ENCODE assay signal across 8 mouse cellular contexts in genomic region chr13:97008266-97009153, GRCm38 (mm10). TPM values are rescaled to one million over a fixed set of nuclear protein-coding genes. Genes with fewer than 3 reads are reported as not detected.
DNase-seq lines count a peak whose midpoint lies in the region; ATAC-seq and TF ChIP-seq lines count a peak whose summit lies in the region.

No protein-coding gene starts in this region.

- peak; percentile 6 for DNase-seq in adrenal gland, postnatal 10 days
- DNase-seq in adrenal gland, postnatal 4 days (ENCODE audit: low spot score in 2 of 2): no peak
- peak; percentile 59 for DNase-seq in R1 (ENCODE audit: low read depth, low spot score)
- DNase-seq in hindbrain, embryonic 10.5 days (ENCODE audit: low spot score): peak; percentile 60
- DNase-seq in left cerebral cortex, adult 18-20 months (ENCODE audit: low spot score in 2 of 2): peak; percentile 6 to 44

- under 1% methylated on average over 19 of the region's 19 CpGs for WGBS in embryonic facial prominence, embryonic 15.5 days
- WGBS in hindbrain, embryonic 10.5 days: 2% methylated on average over 19 of the region's 19 CpGs
- 2% methylated on average over 19 of the region's 19 CpGs for WGBS in small intestine, adult 2 months

- H3K9me3 ChIP-seq in embryonic facial prominence, embryonic 15.5 days (replicated peaks): no peaks in the 10 kb centered on the region
- no peaks in the 10 kb centered on the region for H3K9me3 ChIP-seq in hindbrain, embryonic 10.5 days

- H3K27me3 ChIP-seq in embryonic facial prominence, embryonic 15.5 days: no peaks in the 10 kb centered on the region
- H3K27me3 ChIP-seq in hindbrain, embryonic 10.5 days (ENCODE audit: insufficient read depth, poor library complexity, severe bottlenecking): peaks cover 14% of the 10 kb centered on the region; the same call in 1 of the 2 replicates
- H3K27me3 ChIP-seq in small intestine, adult 2 months (ENCODE audit: control insufficient read depth, insufficient read depth, low read length): no peaks in the 10 kb centered on the region

- no peaks in the 10 kb centered on the region for H3K36me3 ChIP-seq in embryonic facial prominence, embryonic 15.5 days
- H3K36me3 ChIP-seq in hindbrain, embryonic 10.5 days: no peaks in the 10 kb centered on the region
- no peaks in the 10 kb centered on the region for H3K36me3 ChIP-seq in small intestine, adult 2 months (ENCODE audit: control insufficient read depth, insufficient read depth, low read length)

- peak overlapping the region; percentile 78 for H3K4me2 ChIP-seq in embryonic facial prominence, embryonic 15.5 days (replicated peaks)

- peaks cover 5% of the 10 kb centered on the region; the same call in 1 of the 2 replicates for H3K4me1 ChIP-seq in embryonic facial prominence, embryonic 15.5 days
- H3K4me1 ChIP-seq in hindbrain, embryonic 10.5 days (replicated peaks): peaks cover 12% of the 10 kb centered on the region
- no peaks in the 10 kb centered on the region; the same call in 1 of the 2 replicates for H3K4me1 ChIP-seq in small intestine, adult 2 months (ENCODE audit: control insufficient read depth, insufficient read depth, insufficient read length, low read length)

- H3K4me3 ChIP-seq in embryonic facial prominence, embryonic 15.5 days (replicated peaks): peak overlapping the region; percentile 43
- H3K4me3 ChIP-seq in hindbrain, embryonic 10.5 days: peak overlapping the region; percentile 58
- peak overlapping the region; percentile 55 for H3K4me3 ChIP-seq in small intestine, adult 2 months (ENCODE audit: low read depth, low read length)

- no peak overlapping the region; the same call in 1 of the 2 replicates for H3K9ac ChIP-seq in embryonic facial prominence, embryonic 15.5 days

- no peak overlapping the region for H3K27ac ChIP-seq in embryonic facial prominence, embryonic 15.5 days (replicated peaks)
- H3K27ac ChIP-seq in hindbrain, embryonic 10.5 days: peak overlapping the region; percentile 86
- no peak overlapping the region for H3K27ac ChIP-seq in small intestine, adult 2 months (ENCODE audit: insufficient read depth, low read depth, low read length)

- peak; percentile 33; the same call in 1 of the 2 replicates for TF ChIP-seq CTCF in small intestine, adult 2 months (IDR thresholded peaks at IDR 0.05; ENCODE audit: extremely low read depth, insufficient read length, insufficient replicate concordance, low read depth, low read length)

- no peak for TF ChIP-seq POLR2A in small intestine, adult 2 months (IDR thresholded peaks at IDR 0.05; ENCODE audit: low read depth, low read length)

- ATAC-seq in embryonic facial prominence, embryonic 15.5 days (ENCODE audit: insufficient number of reproducible peaks, low FRiP score, low TSS enrichment, low read depth): no peak
- ATAC-seq in megakaryocyte, adult 5-6 weeks (ENCODE audit: poor library complexity, severe bottlenecking): peak; percentile 53

RNA-seq across cellular contexts. Expression of gene 1700029F12Rik, which starts 25.7 kb away (rescaled TPM):
- total RNA-seq in adrenal gland, postnatal 10 days (2021): not detected
- total RNA-seq in adrenal gland, postnatal 4 days (2021): under 1 TPM in 1 of 2 experiments, not detected in 1; 0.36 TPM
- not detected in 2 replicates for polyA plus RNA-seq in embryonic facial prominence, embryonic 15.5 days (2015; fragmentation: Nextera tagmentation; extraction: Ambion mirVana)
- not detected in 2 replicates for polyA plus RNA-seq in hindbrain, embryonic 10.5 days (2016; fragmentation: Nextera tagmentation; extraction: Ambion mirVana)
- not detected for total RNA-seq in left cerebral cortex, adult 18-20 months (2021)
- total RNA-seq in megakaryocyte, adult 5-6 weeks (2015): not detected in 2 replicates
- total RNA-seq in megakaryocyte, adult 5-6 weeks (2017): not detected in 2 replicates
- polyA plus RNA-seq in small intestine, adult 2 months (2012; rRNA removed): 0.23 and 0.33 TPM in 2 replicates

RNA-seq across cellular contexts. Expression of gene Fam169a, which starts 58.6 kb away (rescaled TPM):
- 1 to 10 TPM; 4.9 to 5.4 TPM for total RNA-seq in adrenal gland, postnatal 10 days (2021)
- 10 to 100 TPM in 1 of 2 experiments, 1 to 10 TPM in 1; 10.0 to 10.4 TPM for total RNA-seq in adrenal gland, postnatal 4 days (2021)
- polyA plus RNA-seq in embryonic facial prominence, embryonic 15.5 days (2015; fragmentation: Nextera tagmentation; extraction: Ambion mirVana): 1.3 TPM in 2 replicates
- polyA plus RNA-seq in hindbrain, embryonic 10.5 days (2016; fragmentation: Nextera tagmentation; extraction: Ambion mirVana): 6.9 and 8.4 TPM in 2 replicates
- 10 to 100 TPM; 51.9 to 53.1 TPM for total RNA-seq in left cerebral cortex, adult 18-20 months (2021)
- 0.05 TPM in 1 of 2 replicates, not detected in the other for total RNA-seq in megakaryocyte, adult 5-6 weeks (2015)
- 0.20 and 0.29 TPM in 2 replicates for total RNA-seq in megakaryocyte, adult 5-6 weeks (2017)
- polyA plus RNA-seq in small intestine, adult 2 months (2012; rRNA removed): not detected in 2 replicates

Comparison
In these comparisons a context has a peak if more than half of its experiments do, and no peak if none do; other contexts are left out.
1. DNase-seq: peak in adrenal gland, postnatal 10 days (single experiment), R1 (single experiment), hindbrain, embryonic 10.5 days (single experiment) and left cerebral cortex, adult 18-20 months (2 of 2); none in adrenal gland, postnatal 4 days (0 of 2).
2. RNA of gene Fam169a, which starts 58.6 kb away (total RNA-seq): 51.9 to 53.1 TPM in left cerebral cortex, adult 18-20 months; 10.0 to 10.4 TPM in adrenal gland, postnatal 4 days, 4.9 to 5.4 TPM in adrenal gland, postnatal 10 days and 0.05 to 0.29 TPM in megakaryocyte, adult 5-6 weeks; every median in the first group is over 4 times any median in the second.
3. Peak in every context shown above with its lines, with median percentiles within 50 percentile points of each other: H3K4me3 ChIP-seq.